Mouse (Mus musculus): ENCODE data around the gene Olfr1294. TPM values are rescaled to one million over a fixed set of nuclear protein-coding genes. Genes with fewer than 3 reads are reported as not detected.

Olfr1294 gene
- not detected in 2 replicates for polyA plus RNA-seq (2016; fragmentation: Nextera tagmentation; extraction: Ambion mirVana)

DNA sequence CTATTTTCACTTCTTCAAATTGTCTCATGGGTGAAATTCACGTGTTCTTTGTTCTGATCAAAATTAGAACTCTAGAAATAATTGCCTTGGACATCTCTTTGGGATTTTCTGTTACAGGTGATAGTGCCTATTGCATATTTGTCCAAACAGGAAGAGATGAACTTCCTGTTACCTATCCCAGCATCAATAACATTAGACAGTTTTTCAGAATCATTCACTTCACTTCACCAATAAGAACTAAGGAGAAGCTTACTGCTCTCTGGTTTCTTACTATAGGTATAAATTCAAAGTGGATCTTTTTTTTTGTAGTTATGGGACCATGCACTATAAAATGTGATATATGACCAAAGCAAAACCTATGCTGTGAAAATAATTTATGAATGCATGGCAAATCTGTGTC, at the start of gene Olfr1294:
Gene Olfr1294, minus strand, starts transcription at position 101 of the 400 bp plus-strand sequence.
- no peaks in the 10 kb centered on the region for H3K9me3 ChIP-seq
- no peak within 1 kb of the TSS for H3K27ac ChIP-seq
- H3K27me3 ChIP-seq (replicated peaks) = no peaks in the 10 kb centered on the region
- no peaks in the 10 kb centered on the region for H3K4me1 ChIP-seq
- H3K36me3 ChIP-seq = no peaks in the 10 kb centered on the region
- ATAC-seq (ENCODE audit: low FRiP score, low read depth) = no peak
- 46% methylated on average over 1 of the region's 1 CpGs for WGBS
- H3K9ac ChIP-seq = no peak within 1 kb of the TSS
- no peak within 1 kb of the TSS for H3K4me3 ChIP-seq
- no peak within 1 kb of the TSS for H3K4me2 ChIP-seq (replicated peaks)

DNA sequence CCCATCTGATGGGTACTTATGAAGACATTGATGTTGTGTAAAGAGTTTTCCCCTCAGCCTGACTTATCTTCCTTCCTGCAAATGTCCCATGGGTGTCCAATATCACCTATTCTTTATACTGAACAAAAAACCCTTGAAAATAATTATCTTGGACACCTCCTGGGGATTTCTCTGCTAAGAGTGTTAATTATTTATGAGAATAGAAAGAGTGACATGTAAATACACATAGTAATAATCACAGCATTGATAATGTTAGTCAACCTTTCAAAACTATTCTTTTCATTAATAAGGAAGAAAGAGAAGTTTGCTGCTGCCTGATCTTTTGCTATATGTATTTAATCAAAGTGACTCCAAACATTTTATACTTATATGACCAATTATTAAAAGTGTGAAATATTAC, 29.5 kb upstream of the Olfr1294 start, which contains the start of gene Olfr1295:
Gene Olfr1295, minus strand, starts transcription at position 101 of the 400 bp plus-strand sequence.
- H3K4me2 ChIP-seq (replicated peaks) = no peak within 1 kb of the TSS
- H3K4me1 ChIP-seq = no peaks in the 10 kb centered on the region
- no peaks in the 10 kb centered on the region for H3K36me3 ChIP-seq
- H3K27ac ChIP-seq = no peak within 1 kb of the TSS
- ATAC-seq (ENCODE audit: low FRiP score, low read depth) = no peak
- no peak within 1 kb of the TSS for H3K9ac ChIP-seq
- no peaks in the 10 kb centered on the region for H3K9me3 ChIP-seq
- H3K4me3 ChIP-seq = no peak within 1 kb of the TSS
- no peaks in the 10 kb centered on the region for H3K27me3 ChIP-seq (replicated peaks)

DNA sequence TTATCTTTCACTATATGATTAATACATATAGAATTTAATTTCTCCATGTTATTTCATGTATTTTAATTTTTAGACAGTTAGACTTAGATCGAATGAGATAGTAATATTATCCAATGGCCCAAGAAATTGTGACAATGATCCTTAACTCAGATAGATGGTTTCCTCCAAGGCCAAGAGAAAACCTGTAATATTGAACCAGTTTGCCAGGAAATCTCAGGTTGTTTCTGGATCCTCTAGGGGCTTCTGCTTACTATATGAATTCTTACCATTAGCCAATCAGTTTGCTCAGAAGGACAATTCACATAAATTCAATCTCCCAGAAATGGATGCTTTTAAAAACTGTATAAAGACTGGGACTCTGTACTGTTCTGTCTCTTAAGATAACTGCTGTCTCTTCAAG, 15.2 kb downstream of the Olfr1294 start, which contains the start of gene Olfr1293-ps:
Gene Olfr1293-ps, plus strand, starts transcription at position 301 of the 400 bp plus-strand sequence.
- no peak within 1 kb of the TSS for H3K4me2 ChIP-seq (replicated peaks)
- 95% methylated on average over 1 of the region's 1 CpGs for WGBS
- H3K9me3 ChIP-seq = 0 out of 2 replicates have a peak, but pooled peaks cover 4% of the 10 kb centered on the region
- H3K4me3 ChIP-seq = no peak within 1 kb of the TSS
- no peaks in the 10 kb centered on the region for H3K36me3 ChIP-seq
- no peaks in the 10 kb centered on the region for H3K27me3 ChIP-seq (replicated peaks)
- H3K27ac ChIP-seq = no peak within 1 kb of the TSS
- H3K4me1 ChIP-seq = no peaks in the 10 kb centered on the region
- ATAC-seq (ENCODE audit: low FRiP score, low read depth) = no peak
- H3K9ac ChIP-seq = no peak within 1 kb of the TSS

DNA sequence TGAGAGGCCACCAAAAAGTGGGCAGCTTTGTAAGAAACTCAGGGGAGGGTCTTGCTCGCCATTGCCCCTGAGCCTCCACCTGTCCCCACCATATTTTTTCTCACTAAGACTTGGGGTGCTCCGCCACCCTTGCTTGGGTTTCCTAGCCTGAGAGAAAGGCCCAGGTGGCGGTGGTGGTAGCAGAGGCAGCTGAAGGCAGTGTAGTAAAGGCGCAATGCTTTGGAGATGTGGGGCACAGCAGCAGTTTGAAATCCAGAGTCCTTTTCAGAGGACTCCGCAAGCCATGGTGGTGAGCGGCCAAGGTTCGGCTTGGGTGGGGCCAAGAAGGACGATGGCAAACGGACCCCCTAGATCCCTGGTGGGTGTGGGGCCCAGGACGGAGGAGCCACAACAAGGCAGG, 22.6 kb downstream of the Olfr1294 start:
- WGBS = 92% methylated on average over 10 of the region's 10 CpGs
- no peak for ATAC-seq (ENCODE audit: low FRiP score, low read depth)
- Histone ChIP-seq H3K4me3 (no peak overlapping the region), H3K4me2 (replicated peaks) (no peak overlapping the region), H3K9me3 (peaks cover 7% of the 10 kb centered on the region; the same call in 1 of the 2 replicates), H3K27ac (no peak overlapping the region), H3K36me3 (no peaks in the 10 kb centered on the region), H3K27me3 (replicated peaks) (no peaks in the 10 kb centered on the region), H3K9ac (no peak overlapping the region), H3K4me1 (no peaks in the 10 kb centered on the region)

DNA sequence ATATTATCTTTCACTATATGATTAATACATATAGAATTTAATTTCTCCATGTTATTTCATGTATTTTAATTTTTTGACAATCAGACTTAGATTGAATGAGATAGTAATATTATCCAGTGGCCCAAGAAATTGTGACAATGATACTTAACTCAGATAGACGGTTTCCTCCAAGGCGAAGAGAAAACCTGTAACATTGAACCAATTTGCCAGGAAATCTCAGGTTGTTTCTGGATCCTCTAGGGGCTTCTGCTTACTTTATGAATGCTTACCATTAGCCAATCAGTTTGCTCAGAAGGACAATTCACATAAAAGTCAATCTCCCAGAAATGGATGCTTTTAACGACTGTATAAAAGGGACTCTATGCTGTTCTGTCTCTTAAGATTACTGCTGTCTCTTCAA, 43.2 kb downstream of the Olfr1294 start, which contains the start of gene Olfr1291-ps1:
Gene Olfr1291-ps1, plus strand, starts transcription at position 301 of the 400 bp plus-strand sequence.
- H3K9ac ChIP-seq = no peak within 1 kb of the TSS
- H3K9me3 ChIP-seq = no peaks in the 10 kb centered on the region
- H3K4me3 ChIP-seq = no peak within 1 kb of the TSS
- H3K4me1 ChIP-seq = no peaks in the 10 kb centered on the region
- WGBS = 94% methylated on average over 3 of the region's 3 CpGs
- no peaks in the 10 kb centered on the region for H3K36me3 ChIP-seq
- no peak within 1 kb of the TSS for H3K27ac ChIP-seq
- H3K4me2 ChIP-seq (replicated peaks) = no peak within 1 kb of the TSS
- no peaks in the 10 kb centered on the region for H3K27me3 ChIP-seq (replicated peaks)
- no peak for ATAC-seq (ENCODE audit: low FRiP score, low read depth)

DNA sequence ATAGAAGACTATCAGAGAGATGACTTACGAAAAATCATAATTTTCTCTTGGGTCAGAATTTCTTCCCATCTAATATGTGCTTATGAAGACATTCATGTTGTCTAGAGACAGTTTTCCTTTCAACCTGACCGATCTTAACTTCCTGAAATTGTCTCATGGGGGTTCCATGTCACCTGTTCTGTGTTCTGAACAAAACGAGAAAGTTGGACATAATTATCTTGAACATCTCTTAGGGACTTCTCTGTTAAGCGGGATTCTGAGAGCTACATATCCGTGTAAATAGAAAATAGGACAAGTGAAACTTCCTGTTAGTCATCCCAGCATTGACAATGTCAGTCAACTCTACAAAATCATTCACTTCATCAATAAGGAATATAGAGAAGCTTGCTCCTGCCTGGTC, 46.4 kb downstream of the Olfr1294 start, which contains the start of gene Olfr1290:
Gene Olfr1290, minus strand, starts transcription at position 101 of the 400 bp plus-strand sequence.
- Histone ChIP-seq H3K4me2 (replicated peaks) (no peak within 1 kb of the TSS), H3K4me3 (no peak within 1 kb of the TSS), H3K9ac (no peak within 1 kb of the TSS), H3K27me3 (replicated peaks) (no peaks in the 10 kb centered on the region), H3K27ac (no peak within 1 kb of the TSS), H3K9me3 (no peaks in the 10 kb centered on the region), H3K4me1 (no peaks in the 10 kb centered on the region), H3K36me3 (no peaks in the 10 kb centered on the region)
- WGBS = 84% methylated on average over 5 of the region's 5 CpGs
- ATAC-seq (ENCODE audit: low FRiP score, low read depth) = no peak

Other genes starting within 250 kb of the Olfr1294 start
- not detected in 2 replicates for gene Olfr1279, start 239.7 kb downstream of the Olfr1294 start, polyA plus RNA-seq (2016; fragmentation: Nextera tagmentation; extraction: Ambion mirVana)
- not detected in 2 replicates for gene Olfr1280, start 226.3 kb downstream of the Olfr1294 start, polyA plus RNA-seq (2016; fragmentation: Nextera tagmentation; extraction: Ambion mirVana)
- gene Olfr1281, start 213.8 kb downstream of the Olfr1294 start, polyA plus RNA-seq (2016; fragmentation: Nextera tagmentation; extraction: Ambion mirVana) = not detected in 2 replicates
- gene Olfr1282, start 204.2 kb downstream of the Olfr1294 start, polyA plus RNA-seq (2016; fragmentation: Nextera tagmentation; extraction: Ambion mirVana) = not detected in 2 replicates
- not detected in 2 replicates for gene Olfr1283, start 173.5 kb downstream of the Olfr1294 start, polyA plus RNA-seq (2016; fragmentation: Nextera tagmentation; extraction: Ambion mirVana)
- gene Olfr1284, start 164.8 kb downstream of the Olfr1294 start, polyA plus RNA-seq (2016; fragmentation: Nextera tagmentation; extraction: Ambion mirVana) = not detected in 2 replicates
- not detected in 2 replicates for gene Olfr1286, start 117.2 kb downstream of the Olfr1294 start, polyA plus RNA-seq (2016; fragmentation: Nextera tagmentation; extraction: Ambion mirVana)
- not detected in 2 replicates for gene Olfr1287, start 91.1 kb downstream of the Olfr1294 start, polyA plus RNA-seq (2016; fragmentation: Nextera tagmentation; extraction: Ambion mirVana)
- gene Olfr1288, start 66.2 kb downstream of the Olfr1294 start, polyA plus RNA-seq (2016; fragmentation: Nextera tagmentation; extraction: Ambion mirVana) = not detected in 2 replicates
- gene Olfr1289, start 59.5 kb downstream of the Olfr1294 start, polyA plus RNA-seq (2016; fragmentation: Nextera tagmentation; extraction: Ambion mirVana) = not detected in 2 replicates
- gene Olfr1290, start 46.5 kb downstream of the Olfr1294 start, polyA plus RNA-seq (2016; fragmentation: Nextera tagmentation; extraction: Ambion mirVana) = not detected in 2 replicates
- not detected in 2 replicates for gene Olfr1291-ps1, start 43.1 kb downstream of the Olfr1294 start, polyA plus RNA-seq (2016; fragmentation: Nextera tagmentation; extraction: Ambion mirVana)
- not detected in 2 replicates for gene Olfr1293-ps, start 15.1 kb downstream of the Olfr1294 start, polyA plus RNA-seq (2016; fragmentation: Nextera tagmentation; extraction: Ambion mirVana)
- gene Olfr1295, start 29.4 kb upstream of the Olfr1294 start, polyA plus RNA-seq (2016; fragmentation: Nextera tagmentation; extraction: Ambion mirVana) = not detected in 2 replicates
- gene Olfr1297, start 86.2 kb upstream of the Olfr1294 start, polyA plus RNA-seq (2016; fragmentation: Nextera tagmentation; extraction: Ambion mirVana) = not detected in 2 replicates
- gene Olfr1298, start 108.9 kb upstream of the Olfr1294 start, polyA plus RNA-seq (2016; fragmentation: Nextera tagmentation; extraction: Ambion mirVana) = not detected in 2 replicates
- gene Olfr1299, start 121.1 kb upstream of the Olfr1294 start, polyA plus RNA-seq (2016; fragmentation: Nextera tagmentation; extraction: Ambion mirVana) = not detected in 2 replicates
- not detected in 2 replicates for gene Olfr1301, start 210.7 kb upstream of the Olfr1294 start, polyA plus RNA-seq (2016; fragmentation: Nextera tagmentation; extraction: Ambion mirVana)
- gene Olfr1302, start 237.1 kb upstream of the Olfr1294 start, polyA plus RNA-seq (2016; fragmentation: Nextera tagmentation; extraction: Ambion mirVana) = not detected in 2 replicates